Mouse (Mus musculus) megakaryocyte progenitor cell, adult 5-6 weeks (primary cell): ENCODE results near the gene Klf4. TPM values are rescaled to one million over a fixed set of nuclear protein-coding genes. Genes with fewer than 3 reads are reported as not detected.

Source experiments
- ATAC-seq: replicated peaks from 2 replicates; pipeline ENCODE4 v1.8.0; 2016; ENCODE audit warnings: mild to moderate bottlenecking, moderate TSS enrichment, inconsistent platforms; ENCODE audit not compliant: poor library complexity
- total RNA-seq, 2 experiments: library from RNA; stranded (forward) in 1 of 2; stranded (reverse) in 1 of 2; fragments of 157-497, 149-512 nt in 1 of 2; fragments of 200-1000 nt in 1 of 2; gene quantifications; 2 replicates each; pipeline versions ENCODE4 v1.2.3 to v1.2.4; 2015 to 2017

Gene Klf4
- total RNA-seq, 2 experiments from 2014 or later = 8.8 to 12.4 TPM

DNA sequence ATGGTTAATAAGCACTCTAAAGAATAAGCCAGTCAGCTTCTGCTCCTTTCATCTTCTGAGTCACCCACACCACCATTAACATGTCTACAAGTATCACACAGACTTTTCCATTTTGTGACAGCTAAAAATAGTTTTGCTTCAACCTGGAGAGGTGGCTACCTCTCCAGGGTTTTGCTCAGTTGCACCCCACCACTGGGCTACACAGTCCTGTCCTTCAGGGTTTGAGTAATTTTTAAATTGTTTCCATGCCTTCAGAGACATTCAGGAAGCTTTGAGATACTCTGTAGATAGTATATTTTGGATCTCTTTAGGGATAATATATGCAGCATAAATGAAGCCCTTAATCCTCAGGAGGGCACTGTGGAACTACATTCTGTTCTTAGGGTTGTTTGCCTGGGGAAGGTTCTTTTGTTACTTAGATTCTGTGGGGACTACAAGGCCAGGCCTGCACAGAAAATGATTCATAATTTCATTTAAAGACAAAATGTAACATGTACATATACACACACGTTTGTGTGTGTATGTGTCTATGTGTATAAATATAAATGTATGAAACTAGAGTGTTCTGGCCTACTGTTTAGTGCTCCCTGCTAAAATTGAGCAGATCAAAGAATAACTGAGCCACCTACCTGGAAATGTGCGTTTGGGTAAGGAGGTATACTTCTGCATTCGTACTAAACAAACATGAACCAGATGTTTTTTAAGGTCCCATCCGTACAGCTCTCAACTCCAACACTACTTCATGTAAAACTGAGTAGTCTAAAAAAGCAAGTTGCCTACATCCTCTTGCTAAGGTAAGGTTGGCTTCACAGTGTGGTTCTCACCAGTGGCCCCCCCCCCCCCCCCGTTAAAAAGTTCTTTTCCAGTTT lies 5.8 kb downstream of the Klf4 start:
- no peak for ATAC-seq

DNA sequence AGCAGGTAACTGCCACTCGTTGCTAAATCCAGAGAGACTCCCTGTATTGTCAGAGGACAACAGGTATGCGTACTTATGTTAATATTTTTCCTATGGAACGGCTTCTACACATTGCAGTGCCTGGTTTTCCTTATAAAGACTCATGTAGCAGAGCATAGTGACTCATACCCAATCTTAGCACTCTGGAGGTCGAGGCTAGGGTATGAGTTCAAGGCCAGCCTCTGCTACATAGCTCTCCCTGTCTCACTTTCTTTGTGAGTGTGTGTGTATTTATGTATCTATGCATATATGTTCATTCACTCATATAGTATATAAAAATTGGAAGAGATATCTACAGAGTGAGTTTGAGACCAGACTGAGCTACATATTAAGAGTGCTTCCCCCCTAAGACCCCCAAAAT lies 8.3 kb downstream of the Klf4 start:
- no peak for ATAC-seq

DNA sequence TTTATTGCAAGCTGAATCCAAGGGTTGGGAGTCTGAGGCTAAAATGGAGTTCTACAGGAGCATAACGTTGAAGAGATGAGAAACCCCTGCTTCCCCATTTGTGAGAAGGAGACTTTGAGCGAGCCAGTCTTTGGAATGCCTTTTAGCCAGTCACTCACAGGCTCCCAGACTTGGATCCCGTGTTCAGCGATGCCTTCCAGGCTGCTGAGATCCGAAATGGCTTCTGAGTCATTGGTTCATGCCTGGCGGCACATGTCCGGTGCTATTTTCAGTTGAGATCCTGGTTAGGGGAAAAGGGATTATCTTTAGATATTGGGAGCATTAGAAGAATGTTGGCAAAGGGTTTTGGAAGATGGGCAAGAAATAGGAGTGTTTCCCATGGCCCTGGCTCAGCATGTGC lies 14.8 kb downstream of the Klf4 start:
- ATAC-seq = no peak

DNA sequence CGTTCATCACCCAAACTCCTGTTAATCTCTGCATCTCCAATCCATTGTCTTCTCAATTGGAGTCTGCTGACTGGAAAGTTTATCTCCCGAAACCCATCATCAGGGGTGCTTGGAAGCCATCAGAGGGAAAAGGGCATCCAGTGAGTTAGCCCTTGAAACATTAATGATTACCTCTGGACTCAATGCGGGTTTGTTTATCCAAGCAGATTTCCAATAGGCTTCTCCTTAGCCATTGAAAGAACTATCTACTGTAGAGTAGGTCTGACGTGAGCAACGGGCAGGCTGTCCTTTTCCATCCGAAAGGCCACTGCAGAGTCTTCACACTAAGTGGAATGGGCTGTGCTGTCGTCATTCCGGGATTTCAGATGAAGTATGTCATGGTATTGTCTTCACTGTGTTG lies 16.2 kb downstream of the Klf4 start:
- ATAC-seq = no peak

DNA sequence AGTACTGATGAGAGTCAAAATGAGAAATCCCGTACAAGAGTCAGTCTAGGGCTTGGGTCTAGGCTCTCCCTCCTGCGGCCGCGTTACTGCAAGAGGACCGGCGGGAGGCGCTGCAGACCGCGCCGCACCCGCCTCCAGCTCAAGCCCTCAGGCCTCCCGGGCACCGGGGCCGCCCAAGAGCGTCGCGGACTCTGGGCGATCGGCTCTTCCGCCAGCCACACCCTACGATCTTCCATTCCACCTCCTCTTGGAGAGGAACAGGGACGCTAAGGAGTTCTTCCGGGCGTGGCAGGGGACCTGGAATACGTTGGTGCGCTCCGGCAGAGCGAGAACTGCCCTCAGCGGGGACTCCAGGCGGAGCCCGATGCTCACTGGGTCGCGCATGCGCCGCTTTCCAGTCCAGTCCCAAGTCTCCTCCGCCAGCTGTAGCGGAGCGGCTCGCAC lies 17.5 kb downstream of the Klf4 start:
- ATAC-seq = peak; percentile 100

DNA sequence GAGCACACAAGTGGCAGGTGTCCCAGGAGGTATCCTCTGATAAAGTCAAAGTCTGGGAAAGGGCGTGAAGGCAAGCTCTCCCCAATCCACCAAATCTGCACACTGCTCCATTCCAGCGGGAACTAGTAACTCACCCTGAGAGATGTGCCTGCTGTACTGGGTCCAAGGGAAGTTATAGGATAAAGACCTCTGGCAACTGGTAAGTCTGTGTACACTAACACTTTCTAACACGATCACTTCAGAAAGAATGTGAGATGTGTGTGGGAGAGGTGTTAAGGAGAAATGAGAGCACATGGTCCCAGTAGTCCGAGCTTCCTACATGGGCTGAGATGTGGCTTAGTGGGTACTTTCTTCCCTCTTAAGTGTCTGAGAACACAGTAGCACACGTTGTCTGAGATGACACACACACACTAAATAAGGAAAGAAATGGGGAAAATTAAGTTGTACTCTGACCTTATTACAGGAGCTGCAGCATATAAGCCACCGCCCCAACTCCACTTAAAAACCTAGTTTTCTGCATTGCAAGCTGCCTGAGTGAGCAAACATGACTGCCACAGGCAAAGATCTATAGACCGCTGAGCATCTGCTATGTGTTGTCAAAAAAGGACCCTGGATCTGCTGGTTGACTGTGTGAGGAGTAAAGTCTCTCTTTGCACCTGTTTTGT lies 18.5 kb downstream of the Klf4 start:
- no peak for ATAC-seq

DNA sequence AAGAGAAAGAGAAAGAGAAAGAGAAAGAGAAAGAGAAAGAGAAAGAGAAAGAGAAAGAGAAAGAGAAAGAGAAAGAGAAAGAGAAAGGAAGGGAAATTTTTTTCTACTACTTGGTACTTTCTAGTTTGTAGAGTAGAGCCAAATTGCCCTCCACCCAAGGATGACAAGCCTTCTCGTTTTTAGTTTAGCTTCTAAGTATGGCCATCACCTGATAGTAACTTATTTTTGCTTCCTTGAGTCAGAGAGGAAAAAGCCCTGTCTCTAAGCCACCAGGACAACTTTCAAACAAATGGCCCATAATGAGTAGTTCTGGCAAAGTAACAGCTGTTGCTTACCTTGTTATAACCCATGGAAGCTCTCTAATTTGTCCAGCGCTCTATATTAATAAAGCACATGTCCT lies 20.9 kb downstream of the Klf4 start:
- no peak for ATAC-seq

DNA sequence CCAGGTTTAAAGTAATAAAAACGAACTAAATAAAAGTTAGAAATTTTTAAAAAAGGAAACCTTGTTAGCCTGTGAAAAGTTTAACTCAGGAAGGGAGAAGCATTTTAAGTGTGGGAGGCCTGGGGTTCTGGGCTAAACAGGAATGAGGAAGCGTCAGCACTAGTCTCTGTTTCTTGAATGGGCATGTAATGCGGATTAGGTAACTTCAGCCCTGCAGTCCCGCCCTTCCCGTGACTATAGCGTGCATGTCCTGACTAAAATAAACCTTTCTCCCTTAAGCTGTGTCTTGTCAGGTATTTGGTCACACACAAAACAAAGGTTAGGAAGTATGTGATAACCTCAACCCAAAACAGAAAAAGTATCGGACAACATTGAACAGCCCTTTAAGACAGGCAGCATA lies 23.6 kb downstream of the Klf4 start:
- ATAC-seq = no peak

DNA sequence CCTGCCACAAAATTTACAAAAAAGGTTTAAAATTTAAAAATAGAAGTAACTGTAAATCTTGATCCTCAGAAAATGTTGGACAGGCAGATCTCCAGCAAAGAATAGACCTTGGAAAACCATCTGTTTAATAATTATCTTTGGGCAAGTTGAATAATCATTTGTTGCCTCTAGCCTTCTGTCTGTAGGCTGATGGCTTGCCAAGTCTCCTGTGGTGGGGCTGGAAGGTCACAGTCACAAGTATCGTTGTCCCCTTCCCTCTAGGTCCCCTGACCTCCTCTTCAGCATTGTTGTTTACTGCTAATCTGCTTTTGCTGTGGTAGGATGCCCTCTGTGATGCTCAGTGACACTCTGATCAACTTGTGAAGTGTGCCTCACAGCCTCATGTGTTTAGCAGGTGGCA lies 33.6 kb downstream of the Klf4 start:
- ATAC-seq = no peak

DNA sequence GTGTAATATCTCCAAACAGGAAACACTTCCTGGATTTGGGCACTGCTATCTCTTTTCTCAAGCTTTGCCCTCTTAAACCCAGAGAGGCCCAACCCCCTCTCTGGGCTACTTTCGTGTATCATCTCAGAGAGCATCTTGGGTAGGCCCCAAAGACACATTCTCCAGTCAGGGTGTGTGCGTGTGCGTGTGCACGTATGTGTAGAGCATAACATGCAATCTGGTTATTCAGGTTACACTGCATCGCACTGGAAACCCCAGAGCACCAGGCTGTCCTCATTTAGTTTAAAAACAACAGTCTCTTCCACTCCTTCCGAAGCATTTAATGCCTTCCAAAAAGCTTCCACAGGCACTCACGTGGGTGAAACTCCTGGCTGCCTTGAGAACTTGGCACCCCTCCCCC lies 35.9 kb downstream of the Klf4 start:
- ATAC-seq = no peak

DNA sequence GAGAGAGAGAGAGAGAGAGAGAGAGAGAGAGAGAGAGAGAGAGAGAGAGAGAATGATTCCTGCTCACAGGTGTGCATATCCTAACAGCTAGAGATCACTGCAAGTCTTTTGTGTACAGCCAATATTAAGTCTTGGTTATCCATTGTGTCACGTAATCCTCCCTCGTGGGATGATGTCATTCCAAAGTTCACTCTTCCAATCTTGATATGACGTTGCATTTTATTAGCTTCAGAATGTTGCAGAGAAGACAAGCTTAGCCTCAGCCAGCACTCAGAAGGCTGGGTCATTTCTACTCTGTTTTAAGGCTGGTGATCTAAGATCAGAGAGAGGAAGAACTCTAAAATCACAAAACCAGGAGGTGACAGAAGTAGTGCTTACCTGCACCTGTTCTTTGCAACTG lies 39.0 kb downstream of the Klf4 start:
- ATAC-seq = no peak

DNA sequence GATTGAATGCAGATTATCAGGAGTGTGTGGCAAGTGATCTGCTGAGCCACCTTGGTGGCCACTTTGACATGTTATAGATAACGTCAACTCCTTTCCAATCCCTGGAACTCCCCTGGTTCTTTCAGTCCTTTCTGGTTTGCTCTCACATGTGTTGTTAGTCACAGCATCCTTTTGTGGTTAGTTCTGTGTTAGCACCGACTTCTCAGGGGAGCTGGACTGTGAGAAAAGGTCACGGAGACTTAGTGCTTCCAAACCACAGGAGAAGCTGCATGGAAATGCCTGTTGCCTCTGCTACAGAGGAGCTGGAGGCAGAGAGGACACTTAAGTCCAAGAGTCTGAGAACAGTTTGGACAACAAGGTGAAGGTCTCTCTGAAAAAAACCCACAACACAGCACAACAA lies 42.9 kb downstream of the Klf4 start:
- ATAC-seq = peak; percentile 29

DNA sequence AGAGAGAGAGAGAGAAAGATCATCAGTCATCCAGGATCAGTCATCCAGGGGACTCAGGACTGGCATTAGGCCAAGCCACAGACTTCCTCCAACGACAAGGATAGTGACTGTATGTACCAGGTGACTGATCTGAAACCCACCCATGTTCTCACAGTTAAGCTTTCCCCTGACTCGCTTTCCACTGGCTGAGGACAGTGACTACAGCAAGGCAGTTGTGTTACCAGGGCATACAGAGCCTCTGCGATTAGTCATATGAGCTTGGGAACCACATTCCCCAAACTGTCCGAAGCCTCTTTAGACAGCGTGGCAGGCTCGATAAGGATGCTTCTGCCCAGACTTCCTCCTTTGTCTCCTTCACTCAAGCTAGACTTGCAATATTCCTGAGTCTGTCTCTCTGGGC lies 43.7 kb downstream of the Klf4 start:
- ATAC-seq = peak; percentile 83

DNA sequence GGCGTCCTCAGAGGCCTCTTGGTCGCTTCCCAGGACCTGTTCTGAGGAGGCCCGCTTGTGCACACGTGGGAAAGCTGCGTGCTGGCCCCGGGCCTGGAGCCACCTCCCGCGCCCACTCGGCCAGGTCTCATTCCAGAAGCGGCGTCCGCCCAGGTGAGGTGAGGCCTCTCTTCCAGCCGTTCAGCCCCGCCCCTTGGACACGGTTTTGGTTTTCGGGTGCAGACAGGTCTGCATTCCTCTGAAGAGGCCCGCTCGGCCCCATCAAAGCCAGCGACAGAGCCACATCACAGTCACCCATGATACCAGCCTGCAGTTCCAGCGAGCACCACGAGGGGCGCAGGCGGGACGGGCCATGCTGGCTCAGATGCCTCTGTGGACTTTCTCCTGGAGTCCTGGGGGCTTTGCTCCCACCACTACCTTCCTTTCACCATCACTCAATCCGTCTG lies 51.9 kb downstream of the Klf4 start:
- ATAC-seq = peak; percentile 88

DNA sequence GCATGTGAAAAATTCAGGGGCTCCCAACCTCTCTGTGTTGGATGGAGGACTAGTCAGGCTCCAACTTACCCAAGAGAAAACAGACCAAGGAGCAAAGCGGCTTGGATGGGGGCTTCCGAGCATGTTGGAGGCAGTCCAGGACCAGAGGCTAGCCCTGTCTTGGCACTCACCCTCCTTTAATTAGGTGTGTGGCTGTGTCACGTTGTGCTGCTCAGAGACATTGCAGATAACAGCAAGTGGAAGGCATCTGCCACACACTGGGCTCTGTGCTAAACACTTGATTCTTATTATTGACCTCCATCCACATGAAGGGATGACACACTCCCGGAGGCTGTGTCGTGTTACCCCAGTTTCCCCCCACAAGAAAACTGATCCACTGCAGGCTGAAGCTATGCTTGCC lies 53.9 kb downstream of the Klf4 start:
- no peak for ATAC-seq

DNA sequence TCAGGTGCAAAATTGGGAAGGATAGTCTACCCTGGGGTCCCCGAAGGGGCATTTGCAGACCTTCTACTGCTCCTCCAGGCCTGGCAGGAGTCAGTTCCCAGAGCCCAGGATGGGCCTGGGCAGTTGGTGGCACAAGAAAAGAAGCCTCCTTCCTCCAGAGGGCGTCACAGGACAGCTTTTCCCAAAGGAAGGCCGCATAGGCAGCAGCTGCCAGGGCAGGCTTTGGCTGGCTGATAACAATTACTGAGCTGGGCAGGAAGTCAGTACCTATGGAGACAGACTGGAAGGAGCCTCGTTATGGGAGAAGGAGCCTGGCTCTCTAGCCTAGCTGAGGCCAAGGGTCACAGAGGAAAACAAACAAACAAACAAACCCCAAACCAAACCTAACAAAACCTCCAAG lies 54.3 kb downstream of the Klf4 start:
- peak; percentile 70 for ATAC-seq

DNA sequence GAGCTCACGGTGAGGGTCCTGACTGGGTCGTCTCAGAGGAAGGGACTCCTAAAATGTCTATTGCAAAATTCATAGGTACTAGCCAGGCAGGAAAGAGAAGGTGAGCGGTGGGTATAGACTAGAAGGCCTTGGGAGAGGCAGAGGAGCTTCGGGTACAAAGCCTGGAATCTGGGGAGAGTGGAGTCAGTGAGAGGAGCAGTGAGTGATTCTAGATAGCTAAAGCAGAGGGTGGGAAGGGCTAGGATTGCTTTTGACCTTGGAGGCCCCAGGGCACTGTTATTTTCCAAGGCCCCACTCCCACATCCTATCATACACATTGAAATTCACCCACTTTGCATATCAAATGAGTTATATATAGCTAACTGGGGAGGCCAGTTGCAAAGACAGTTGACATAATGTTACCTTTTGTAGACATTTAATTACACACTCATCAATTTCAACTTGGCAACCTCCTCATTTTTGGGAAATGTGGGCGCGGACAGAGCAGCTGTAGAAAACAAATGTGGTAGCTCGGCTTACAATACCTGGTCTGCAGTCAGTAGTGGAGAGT lies 55.0 kb downstream of the Klf4 start:
- ATAC-seq = no peak

Other genes starting within 250 kb of the Klf4 start
- 117 and 123 TPM in 2 replicates for gene Rad23b, start 182.4 kb downstream of the Klf4 start, total RNA-seq (2015)
- gene Rad23b, start 182.4 kb downstream of the Klf4 start, total RNA-seq (2017) = 146 and 165 TPM in 2 replicates